32 mouse cellular contexts compared by ENCODE assay signal in genomic region chr2:43763279-43763678, GRCm38 (mm10). TPM values are rescaled to one million over a fixed set of nuclear protein-coding genes. Genes with fewer than 3 reads are reported as not detected.
A peak's percentile ranks its signal among the peaks of the same experiment; 100 is the strongest.
DNase-seq lines count a peak whose midpoint lies in the region; ATAC-seq lines count a peak whose summit lies in the region.
"Had no signal": no experiment of that assay in that cellular context is flagged by ENCODE, and none has a peak within 500 bp of the region (broad histone marks: within the 10 kb centered on the region; RNA-seq: fewer than 3 reads in every experiment).

No protein-coding gene starts in this region.

- H3K9ac ChIP-seq in midbrain, embryonic 15.5 days = no peak overlapping the region
- H3K9ac ChIP-seq: embryonic facial prominence, embryonic 13.5 days; heart, embryonic 13.5 days; kidney, embryonic 15.5 days; liver, embryonic 14.5 days had no signal

- no peaks in the 10 kb centered on the region for H3K9me3 ChIP-seq in midbrain, embryonic 15.5 days
- H3K9me3 ChIP-seq: embryonic facial prominence, embryonic 13.5 days; forebrain, embryonic 10.5 days; heart, embryonic 13.5 days; kidney, embryonic 15.5 days; midbrain, embryonic 10.5 days had no signal

- H3K36me3 ChIP-seq in midbrain, embryonic 15.5 days (replicated peaks) = no peaks in the 10 kb centered on the region
- H3K36me3 ChIP-seq: embryonic facial prominence, embryonic 13.5 days; forebrain, embryonic 10.5 days; heart, embryonic 13.5 days; kidney, embryonic 15.5 days; midbrain, embryonic 10.5 days had no signal

- H3K4me1 ChIP-seq in midbrain, embryonic 15.5 days = no peaks in the 10 kb centered on the region
- H3K4me1 ChIP-seq: forebrain, embryonic 10.5 days; heart, embryonic 13.5 days; kidney, embryonic 15.5 days; midbrain, embryonic 10.5 days had no signal

- WGBS in midbrain, embryonic 15.5 days = 61% methylated on average over 5 of the region's 5 CpGs

- H3K4me2 ChIP-seq in midbrain, embryonic 15.5 days = no peak overlapping the region
- H3K4me2 ChIP-seq: embryonic facial prominence, embryonic 13.5 days; heart, embryonic 13.5 days; kidney, embryonic 15.5 days had no signal

- intact Hi-C loops in left cerebral cortex, postnatal 4 days (cut with DNase I) = no loop called here
- intact Hi-C loops in left cerebral cortex, postnatal 10 days (cut with DNase I) = no loop called here

- H3K4me3 ChIP-seq in midbrain, embryonic 15.5 days = no peak overlapping the region
- H3K4me3 ChIP-seq: embryonic facial prominence, embryonic 13.5 days; forebrain, embryonic 10.5 days; heart, embryonic 13.5 days; kidney, embryonic 15.5 days; midbrain, embryonic 10.5 days had no signal

- peak; percentile 39 for ATAC-seq in frontal cortex, adult (ENCODE audit: low TSS enrichment)
- no peak for ATAC-seq in midbrain, embryonic 15.5 days (replicated peaks)
- ATAC-seq: CD4-positive, CD25-positive, alpha-beta regulatory T cell, adult 4 months; forebrain, embryonic 16.5 days; hindbrain, embryonic 16.5 days; midbrain, embryonic 16.5 days had no signal

- DNase-seq in frontal cortex, postnatal 14 days (ENCODE audit: low spot score in 2 of 2) = no peak
- peak; percentile 12 for DNase-seq in left cerebral cortex, postnatal 4 days
- no peak for DNase-seq in left cerebral cortex, postnatal 10 days (ENCODE audit: extremely low spot score in 1 of 2, low spot score in 2 of 2)
- peak; percentile 11 to 25 for DNase-seq in layer of hippocampus, adult 8-10 months (ENCODE audit: low spot score in 2 of 2)
- DNase-seq in right cerebral cortex, postnatal 4 days = no peak
- DNase-seq: adrenal gland, postnatal 25 days; cerebellum, adult 18-20 months; cerebellum, postnatal 25 days; embryo, embryonic 11 days; gastrocnemius, postnatal 25 days; heart, postnatal 10 days; kidney, adult 18-20 months; kidney, postnatal 25 days; liver; lung, adult 2 months; lung, postnatal 10 days; right cerebral cortex, adult 18-20 months; thymus, adult 2 months; thymus, postnatal 36 days had no signal

- H3K27ac ChIP-seq in midbrain, embryonic 15.5 days = no peak overlapping the region
- H3K27ac ChIP-seq: embryonic facial prominence, embryonic 13.5 days; forebrain, embryonic 10.5 days; heart, embryonic 13.5 days; kidney, embryonic 15.5 days; liver, embryonic 14.5 days; macrophage; midbrain, embryonic 10.5 days had no signal

- no peaks in the 10 kb centered on the region for H3K27me3 ChIP-seq in midbrain, embryonic 15.5 days (replicated peaks)
- H3K27me3 ChIP-seq: embryonic facial prominence, embryonic 13.5 days; heart, embryonic 13.5 days; kidney, embryonic 15.5 days had no signal

RNA-seq across cellular contexts. Expression of gene Arhgap15, which starts 14.7 kb away (rescaled TPM):
- total RNA-seq in left cerebral cortex, postnatal 4 days (2021) = 1 to 10 TPM; 2.1 to 2.6 TPM
- total RNA-seq in left cerebral cortex, postnatal 10 days (2021) = 1 to 10 TPM; 6.3 to 6.9 TPM
- total RNA-seq in layer of hippocampus, adult 8-10 months (2022) = 10 to 100 TPM in 1 of 4 experiments, 1 to 10 TPM in 3; 6.6 to 10.0 (median 8.7) TPM
- 0.79 TPM in 2 replicates for polyA plus RNA-seq in midbrain, embryonic 15.5 days (2015; fragmentation: Nextera tagmentation; extraction: Ambion mirVana)

Comparison
In these comparisons a context has a peak if more than half of its experiments do, and no peak if none do; other contexts are left out.
1. DNase-seq: peak in left cerebral cortex, postnatal 4 days (single experiment) and layer of hippocampus, adult 8-10 months (2 of 2); none in frontal cortex, postnatal 14 days (0 of 2), left cerebral cortex, postnatal 10 days (0 of 2) and right cerebral cortex, postnatal 4 days (single experiment).